Mouse (Mus musculus) liver, adult 2 months (tissue): Measurements from ENCODE around the gene Rpl13a.
A peak's percentile ranks its signal among the peaks of the same experiment; 100 is the strongest.

ENCODE experiments used
- CTCF ChIP-seq: fragments of 200-500 bp; IDR thresholded peaks from 2 replicates; pipeline ENCODE4 v1.5.1; 2011; ENCODE audit warnings: low read depth, low read length, control low read depth
- POLR2A ChIP-seq: fragments of 200-500 bp; IDR thresholded peaks from 2 replicates; pipeline ENCODE4 v1.6.1; 2011; ENCODE audit warnings: low read length, control low read depth; ENCODE audit not compliant: insufficient read depth; ENCODE audit errors: extremely low read depth

DNA sequence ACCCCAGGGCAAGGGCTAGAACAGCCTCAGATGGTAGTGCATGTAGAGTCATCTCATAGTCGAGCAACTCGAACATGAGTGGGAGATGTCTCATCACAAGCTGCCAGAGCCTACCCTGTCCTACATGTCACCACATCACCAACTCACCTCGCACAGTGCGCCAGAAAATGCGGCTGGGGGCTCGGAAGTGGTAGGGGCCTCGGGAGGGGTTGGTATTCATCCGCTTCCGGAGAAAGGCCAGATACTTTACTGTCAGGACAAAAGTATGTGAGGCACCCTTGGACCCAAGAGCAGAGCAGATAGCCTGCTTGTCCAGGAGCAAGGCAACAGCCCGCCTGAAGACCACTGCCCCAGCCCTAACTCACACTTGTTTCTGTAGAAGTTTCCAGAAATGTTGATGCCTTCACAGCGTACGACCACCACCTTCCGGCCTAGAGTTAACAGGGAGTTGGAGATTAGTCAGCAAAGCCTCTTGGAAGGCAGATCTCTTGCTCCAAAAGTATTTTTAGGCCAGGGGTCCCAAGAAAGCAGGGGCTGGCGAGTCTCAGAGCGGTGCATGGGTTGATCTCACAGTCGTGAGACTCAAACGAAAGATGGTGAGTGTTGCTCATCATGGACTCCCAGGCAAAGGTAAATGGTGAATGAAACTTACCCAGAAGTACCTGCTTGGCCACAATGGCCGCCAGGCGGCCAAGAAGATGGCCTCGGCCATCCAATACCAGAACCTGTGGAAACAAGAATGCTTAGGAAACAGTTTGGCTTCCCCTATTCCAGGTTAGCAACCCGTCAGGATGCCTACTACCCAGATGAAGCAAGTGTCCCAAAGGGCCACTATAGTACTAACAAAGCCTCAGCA lies 1.5 kb downstream of the Rpl13a start:
- peak; percentile 11; the same call in 1 of the 2 replicates for TF ChIP-seq CTCF
- no peak for TF ChIP-seq POLR2A
